9 mouse cellular contexts compared by ENCODE assay signal in genomic region chr9:106337620-106338019, GRCm38 (mm10). TPM values are rescaled to one million over a fixed set of nuclear protein-coding genes. Genes with fewer than 3 reads are reported as not detected.
DNase-seq lines count a peak whose midpoint lies in the region; ATAC-seq and TF ChIP-seq lines count a peak whose summit lies in the region.
"Had no signal": no experiment of that assay in that cellular context is flagged by ENCODE, and none has a peak within 500 bp of the region (broad histone marks: within the 10 kb centered on the region; RNA-seq: fewer than 3 reads in every experiment).

No protein-coding gene starts in this region.

- DNase-seq in forebrain, embryonic 10.5 days (ENCODE audit: extremely low spot score, low spot score), result no peak
- DNase-seq in forebrain, embryonic 14.5 days (ENCODE audit: low spot score), result no peak
- no peak for DNase-seq in lung, embryonic 14.5 days
- no peak for DNase-seq in lung, adult 18-20 months
- DNase-seq in layer of hippocampus, postnatal 25 days (ENCODE audit: extremely low spot score in 1 of 2, low spot score in 1 of 2), result no peak
- no peak for DNase-seq in urinary bladder, postnatal 36 days (ENCODE audit: low spot score in 2 of 2)
- DNase-seq: lung, postnatal 36 days had no signal

- peaks cover 63% of the 10 kb centered on the region for H3K4me1 ChIP-seq in forebrain, embryonic 10.5 days
- H3K4me1 ChIP-seq in forebrain, embryonic 14.5 days (ENCODE audit: control insufficient read depth, insufficient read depth, low read length), result peaks cover 14% of the 10 kb centered on the region; the same call in 1 of the 2 replicates
- peaks cover 43% of the 10 kb centered on the region for H3K4me1 ChIP-seq in lung, embryonic 14.5 days (ENCODE audit: insufficient read depth)
- H3K4me1 ChIP-seq in intestine, embryonic 16.5 days (ENCODE audit: control insufficient read depth, insufficient read depth, low read length), result peaks cover 23% of the 10 kb centered on the region
- H3K4me1 ChIP-seq in neural tube, embryonic 15.5 days, result peaks cover 34% of the 10 kb centered on the region

- WGBS in forebrain, embryonic 10.5 days, result 85% methylated on average over 9 of the region's 9 CpGs
- 87% methylated on average over 9 of the region's 9 CpGs for WGBS in forebrain, embryonic 14.5 days
- WGBS in lung, embryonic 14.5 days, result 72% methylated on average over 9 of the region's 9 CpGs
- WGBS in intestine, embryonic 16.5 days, result 74% methylated on average over 9 of the region's 9 CpGs
- 84% methylated on average over 9 of the region's 9 CpGs for WGBS in neural tube, embryonic 15.5 days

- no peak overlapping the region for H3K9ac ChIP-seq in forebrain, embryonic 14.5 days (ENCODE audit: low read length)
- H3K9ac ChIP-seq in lung, embryonic 14.5 days, result no peak overlapping the region; the same call in 1 of the 2 replicates
- H3K9ac ChIP-seq in intestine, embryonic 16.5 days (ENCODE audit: low read depth, low read length), result no peak overlapping the region
- no peak overlapping the region for H3K9ac ChIP-seq in neural tube, embryonic 15.5 days (replicated peaks)

- H3K9me3 ChIP-seq in forebrain, embryonic 10.5 days, result no peaks in the 10 kb centered on the region
- H3K9me3 ChIP-seq in forebrain, embryonic 14.5 days (replicated peaks; ENCODE audit: control insufficient read depth, low read length), result no peaks in the 10 kb centered on the region
- H3K9me3 ChIP-seq in lung, embryonic 14.5 days (ENCODE audit: low read depth, low read length), result no peaks in the 10 kb centered on the region
- H3K9me3 ChIP-seq in intestine, embryonic 16.5 days (ENCODE audit: control insufficient read depth, low read length), result no peaks in the 10 kb centered on the region
- H3K9me3 ChIP-seq in neural tube, embryonic 15.5 days (replicated peaks), result no peaks in the 10 kb centered on the region

- no peaks in the 10 kb centered on the region; the same call in 1 of the 2 replicates for H3K36me3 ChIP-seq in forebrain, embryonic 10.5 days (replicated peaks)
- no peaks in the 10 kb centered on the region for H3K36me3 ChIP-seq in forebrain, embryonic 14.5 days (ENCODE audit: control insufficient read depth, insufficient read depth, low read length)
- no peaks in the 10 kb centered on the region for H3K36me3 ChIP-seq in lung, embryonic 14.5 days (ENCODE audit: insufficient read depth)
- no peaks in the 10 kb centered on the region for H3K36me3 ChIP-seq in intestine, embryonic 16.5 days (ENCODE audit: control insufficient read depth, insufficient read depth, low read length)
- no peaks in the 10 kb centered on the region for H3K36me3 ChIP-seq in neural tube, embryonic 15.5 days

- no peaks in the 10 kb centered on the region for H3K27me3 ChIP-seq in forebrain, embryonic 10.5 days (ENCODE audit: poor library complexity, severe bottlenecking)
- no peaks in the 10 kb centered on the region for H3K27me3 ChIP-seq in forebrain, embryonic 14.5 days (replicated peaks; ENCODE audit: control insufficient read depth, insufficient read depth, low read length)
- no peaks in the 10 kb centered on the region for H3K27me3 ChIP-seq in lung, embryonic 14.5 days (ENCODE audit: insufficient read depth, low read length)
- H3K27me3 ChIP-seq in intestine, embryonic 16.5 days (replicated peaks; ENCODE audit: control insufficient read depth, insufficient read depth, low read length), result no peaks in the 10 kb centered on the region
- H3K27me3 ChIP-seq in neural tube, embryonic 15.5 days (replicated peaks), result no peaks in the 10 kb centered on the region

- no peak for ATAC-seq in forebrain, embryonic 14.5 days
- ATAC-seq in lung, embryonic 14.5 days (ENCODE audit: insufficient read depth), result no peak
- no peak for ATAC-seq in intestine, embryonic 16.5 days
- no peak for ATAC-seq in neural tube, embryonic 15.5 days (ENCODE audit: low FRiP score)

- no peak overlapping the region for H3K4me2 ChIP-seq in forebrain, embryonic 14.5 days (ENCODE audit: low read length)
- H3K4me2 ChIP-seq in lung, embryonic 14.5 days, result no peak overlapping the region
- H3K4me2 ChIP-seq in intestine, embryonic 16.5 days (ENCODE audit: low read depth, low read length), result no peak overlapping the region
- no peak overlapping the region for H3K4me2 ChIP-seq in neural tube, embryonic 15.5 days

- no peak overlapping the region for H3K4me3 ChIP-seq in forebrain, embryonic 10.5 days
- H3K4me3 ChIP-seq in forebrain, embryonic 14.5 days (ENCODE audit: low read depth, low read length), result no peak overlapping the region
- H3K4me3 ChIP-seq in lung, embryonic 14.5 days (ENCODE audit: low read depth, low read length), result no peak overlapping the region
- H3K4me3 ChIP-seq in intestine, embryonic 16.5 days (ENCODE audit: low read length), result no peak overlapping the region
- no peak overlapping the region for H3K4me3 ChIP-seq in neural tube, embryonic 15.5 days (replicated peaks)

- H3K27ac ChIP-seq in forebrain, embryonic 10.5 days, result peak overlapping the region; percentile 86
- H3K27ac ChIP-seq in forebrain, embryonic 14.5 days (ENCODE audit: low read depth, low read length), result no peak overlapping the region
- peak overlapping the region; percentile 76 for H3K27ac ChIP-seq in lung, embryonic 14.5 days (ENCODE audit: low read depth)
- H3K27ac ChIP-seq in intestine, embryonic 16.5 days (ENCODE audit: low read length), result peak overlapping the region; percentile 19; the same call in 1 of the 2 replicates
- H3K27ac ChIP-seq in neural tube, embryonic 15.5 days (replicated peaks), result peak overlapping the region; percentile 62

- no peak for TF ChIP-seq CTCF in lung, embryonic 14.5 days (IDR thresholded peaks at IDR 0.05; ENCODE audit: low read depth)

RNA-seq across cellular contexts. Expression of gene Dusp7, which starts 30.8 kb away (rescaled TPM):
- 17.6 and 18.9 TPM in 2 replicates for polyA plus RNA-seq in forebrain, embryonic 10.5 days (2016; fragmentation: Nextera tagmentation; extraction: Ambion mirVana)
- 10.2 and 11.3 TPM in 2 replicates for polyA plus RNA-seq in forebrain, embryonic 14.5 days (2014; fragmentation: Nextera tagmentation; extraction: Ambion mirVana)
- polyA plus RNA-seq in lung, embryonic 14.5 days (2014; fragmentation: Nextera tagmentation; extraction: Ambion mirVana), result 23.9 and 27.3 TPM in 2 replicates
- polyA plus RNA-seq in intestine, embryonic 16.5 days (2015; fragmentation: Nextera tagmentation; extraction: Ambion mirVana), result 4.8 and 6.3 TPM in 2 replicates
- polyA plus RNA-seq in neural tube, embryonic 15.5 days (2015; fragmentation: Nextera tagmentation; extraction: Ambion mirVana), result 13.9 and 16.4 TPM in 2 replicates
- total RNA-seq in layer of hippocampus, postnatal 25 days (2021), result 10 to 100 TPM; 82.4 to 91.1 TPM

RNA-seq across cellular contexts. Expression of gene Poc1a, which starts 56.8 kb away (rescaled TPM):
- polyA plus RNA-seq in forebrain, embryonic 10.5 days (2016; fragmentation: Nextera tagmentation; extraction: Ambion mirVana), result 42.7 and 46.4 TPM in 2 replicates
- polyA plus RNA-seq in forebrain, embryonic 14.5 days (2014; fragmentation: Nextera tagmentation; extraction: Ambion mirVana), result 11.8 and 12.1 TPM in 2 replicates
- 27.1 and 29.5 TPM in 2 replicates for polyA plus RNA-seq in lung, embryonic 14.5 days (2014; fragmentation: Nextera tagmentation; extraction: Ambion mirVana)
- 27.0 and 29.1 TPM in 2 replicates for polyA plus RNA-seq in intestine, embryonic 16.5 days (2015; fragmentation: Nextera tagmentation; extraction: Ambion mirVana)
- 7.0 and 13.3 TPM in 2 replicates for polyA plus RNA-seq in neural tube, embryonic 15.5 days (2015; fragmentation: Nextera tagmentation; extraction: Ambion mirVana)
- total RNA-seq in layer of hippocampus, postnatal 25 days (2021), result 10 to 100 TPM; 11.7 to 13.0 TPM
